Mouse (Mus musculus): ENCODE data around the gene Armh2. TPM values are rescaled to one million over a fixed set of nuclear protein-coding genes. Genes with fewer than 3 reads are reported as not detected.
A peak's percentile ranks its signal among the peaks of the same experiment; 100 is the strongest.

The Armh2 gene
- 0.11 and 0.46 TPM in 2 replicates for polyA plus RNA-seq (2012; rRNA removed)

GRCm38 (mm10) chr13:24741028-24741427 is at the start of gene Armh2:
Gene Armh2 (plus strand): TSS chr13:24741232.
- no peak within 1 kb of the TSS for H3K27ac ChIP-seq (ENCODE audit: insufficient read depth, low read length)
- TF ChIP-seq CTCF (IDR thresholded peaks at IDR 0.05; ENCODE audit: extremely low read depth, insufficient read depth, low read length), result no peak
- TF ChIP-seq POLR2A (IDR thresholded peaks at IDR 0.05; ENCODE audit: extremely low read depth, insufficient read depth, low read length), result no peak
- no peak within 1 kb of the TSS for H3K4me3 ChIP-seq (ENCODE audit: insufficient read depth, low read length)
- H3K4me1 ChIP-seq (ENCODE audit: control insufficient read depth, insufficient read depth, low read length), result no peaks in the 10 kb centered on the region

GRCm38 (mm10) chr13:24693312-24693711 is 47.7 kb upstream of the Armh2 start:
- Histone ChIP-seq H3K4me1 (ENCODE audit: control insufficient read depth, insufficient read depth, low read length) (no peaks in the 10 kb centered on the region), H3K4me3 (ENCODE audit: insufficient read depth, low read length) (no peak overlapping the region), H3K27ac (ENCODE audit: insufficient read depth, low read length) (no peak overlapping the region)
- TF ChIP-seq CTCF (IDR thresholded peaks at IDR 0.05; ENCODE audit: extremely low read depth, insufficient read depth, low read length) (no peak), POLR2A (IDR thresholded peaks at IDR 0.05; ENCODE audit: extremely low read depth, insufficient read depth, low read length) (no peak)

GRCm38 (mm10) chr13:24698746-24699145 is 42.3 kb upstream of the Armh2 start:
- H3K27ac ChIP-seq (ENCODE audit: insufficient read depth, low read length), result no peak overlapping the region
- no peak overlapping the region for H3K4me3 ChIP-seq (ENCODE audit: insufficient read depth, low read length)
- TF ChIP-seq CTCF (IDR thresholded peaks at IDR 0.05; ENCODE audit: extremely low read depth, insufficient read depth, low read length) (no peak), POLR2A (IDR thresholded peaks at IDR 0.05; ENCODE audit: extremely low read depth, insufficient read depth, low read length) (no peak)
- no peaks in the 10 kb centered on the region for H3K4me1 ChIP-seq (ENCODE audit: control insufficient read depth, insufficient read depth, low read length)

- H3K27ac ChIP-seq (ENCODE audit: insufficient read depth, low read length), result no peak overlapping the region
- H3K4me3 ChIP-seq (ENCODE audit: insufficient read depth, low read length), result no peak overlapping the region
- H3K4me1 ChIP-seq (ENCODE audit: control insufficient read depth, insufficient read depth, low read length), result no peaks in the 10 kb centered on the region
- TF ChIP-seq CTCF (IDR thresholded peaks at IDR 0.05; ENCODE audit: extremely low read depth, insufficient read depth, low read length) (no peak), POLR2A (IDR thresholded peaks at IDR 0.05; ENCODE audit: extremely low read depth, insufficient read depth, low read length) (no peak)
Observed at GRCm38 (mm10) chr13:24702128-24702527, 38.9 kb upstream of the Armh2 start.

GRCm38 (mm10) chr13:24709656-24710396 is 31.2 kb upstream of the Armh2 start:
- Histone ChIP-seq H3K4me3 (ENCODE audit: insufficient read depth, low read length) (no peak overlapping the region), H3K27ac (ENCODE audit: insufficient read depth, low read length) (no peak overlapping the region), H3K4me1 (ENCODE audit: control insufficient read depth, insufficient read depth, low read length) (no peaks in the 10 kb centered on the region)
- no peak for TF ChIP-seq CTCF (IDR thresholded peaks at IDR 0.05; ENCODE audit: extremely low read depth, insufficient read depth, low read length)

- TF ChIP-seq CTCF (IDR thresholded peaks at IDR 0.05; ENCODE audit: extremely low read depth, insufficient read depth, low read length), result no peak
- TF ChIP-seq POLR2A (IDR thresholded peaks at IDR 0.05; ENCODE audit: extremely low read depth, insufficient read depth, low read length), result no peak
- no peak overlapping the region for H3K4me3 ChIP-seq (ENCODE audit: insufficient read depth, low read length)
- H3K27ac ChIP-seq (ENCODE audit: insufficient read depth, low read length), result no peak overlapping the region
- no peaks in the 10 kb centered on the region for H3K4me1 ChIP-seq (ENCODE audit: control insufficient read depth, insufficient read depth, low read length)
Observed at GRCm38 (mm10) chr13:24710968-24711367, 30.1 kb upstream of the Armh2 start.

- no peak overlapping the region for H3K4me3 ChIP-seq (ENCODE audit: insufficient read depth, low read length)
- TF ChIP-seq POLR2A (IDR thresholded peaks at IDR 0.05; ENCODE audit: extremely low read depth, insufficient read depth, low read length), result no peak
- TF ChIP-seq CTCF (IDR thresholded peaks at IDR 0.05; ENCODE audit: extremely low read depth, insufficient read depth, low read length), result no peak
- H3K4me1 ChIP-seq (ENCODE audit: control insufficient read depth, insufficient read depth, low read length), result no peaks in the 10 kb centered on the region
- no peak overlapping the region for H3K27ac ChIP-seq (ENCODE audit: insufficient read depth, low read length)
Observed at GRCm38 (mm10) chr13:24712581-24713130, 28.4 kb upstream of the Armh2 start.

- TF ChIP-seq POLR2A (IDR thresholded peaks at IDR 0.05; ENCODE audit: extremely low read depth, insufficient read depth, low read length) (no peak), CTCF (IDR thresholded peaks at IDR 0.05; ENCODE audit: extremely low read depth, insufficient read depth, low read length) (peak; percentile 89)
- Histone ChIP-seq H3K4me3 (ENCODE audit: insufficient read depth, low read length) (no peak overlapping the region), H3K4me1 (ENCODE audit: control insufficient read depth, insufficient read depth, low read length) (no peaks in the 10 kb centered on the region), H3K27ac (ENCODE audit: insufficient read depth, low read length) (no peak overlapping the region)
Observed at GRCm38 (mm10) chr13:24713434-24714000, 27.5 kb upstream of the Armh2 start.

GRCm38 (mm10) chr13:24714360-24714885 is 26.6 kb upstream of the Armh2 start:
- no peak for TF ChIP-seq CTCF (IDR thresholded peaks at IDR 0.05; ENCODE audit: extremely low read depth, insufficient read depth, low read length)
- no peak for TF ChIP-seq POLR2A (IDR thresholded peaks at IDR 0.05; ENCODE audit: extremely low read depth, insufficient read depth, low read length)
- H3K4me3 ChIP-seq (ENCODE audit: insufficient read depth, low read length), result no peak overlapping the region
- no peaks in the 10 kb centered on the region for H3K4me1 ChIP-seq (ENCODE audit: control insufficient read depth, insufficient read depth, low read length)
- H3K27ac ChIP-seq (ENCODE audit: insufficient read depth, low read length), result no peak overlapping the region

- H3K4me1 ChIP-seq (ENCODE audit: control insufficient read depth, insufficient read depth, low read length), result no peaks in the 10 kb centered on the region
Observed at GRCm38 (mm10) chr13:24715601-24716000, 25.4 kb upstream of the Armh2 start.

More at GRCm38 (mm10) chr13:24715601-24716000, 25.4 kb upstream of the Armh2 start:
- Histone ChIP-seq H3K27ac (ENCODE audit: insufficient read depth, low read length) (no peak overlapping the region), H3K4me3 (ENCODE audit: insufficient read depth, low read length) (no peak overlapping the region)
- TF ChIP-seq CTCF (IDR thresholded peaks at IDR 0.05; ENCODE audit: extremely low read depth, insufficient read depth, low read length) (no peak), POLR2A (IDR thresholded peaks at IDR 0.05; ENCODE audit: extremely low read depth, insufficient read depth, low read length) (no peak)

Measured in cortical plate, adult 2 months (tissue).